Mouse (Mus musculus): ENCODE measurements around the gene Tmem167. TPM values are rescaled to one million over a fixed set of nuclear protein-coding genes. Genes with fewer than 3 reads are reported as not detected.

The Tmem167 gene
- polyA plus RNA-seq, 1 experiment, result 11.5 TPM

DNA sequence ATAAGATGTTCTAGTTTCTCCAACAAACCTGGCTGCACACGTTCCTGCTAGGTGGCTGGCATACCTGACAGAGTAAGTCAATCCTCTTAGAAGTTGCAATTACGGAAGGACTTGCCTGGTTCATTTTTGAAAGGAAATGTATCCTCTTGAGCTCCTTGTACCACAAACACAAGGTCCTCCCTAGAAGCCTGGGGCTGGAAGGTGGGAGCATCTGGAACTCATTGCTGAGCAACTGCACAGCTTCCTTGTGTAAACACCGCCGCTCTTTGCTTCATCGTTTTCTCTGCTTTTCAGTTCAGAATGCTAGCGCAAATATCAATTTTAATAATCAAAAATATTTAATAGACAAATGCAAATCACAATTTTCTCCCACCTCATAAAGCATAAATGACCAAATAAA, 102.9 kb downstream of the Tmem167 start:
- TF ChIP-seq CTCF (IDR thresholded peaks at IDR 0.05; ENCODE audit: borderline replicate concordance, insufficient read depth, low read depth, low read length) (no peak), POLR2A (IDR thresholded peaks at IDR 0.05; ENCODE audit: borderline replicate concordance, insufficient read depth, low read length) (no peak)
- Histone ChIP-seq H3K27ac (ENCODE audit: insufficient read depth, low read length) (no peak overlapping the region), H3K27me3 (ENCODE audit: control insufficient read depth, insufficient read depth, low read length) (no peaks in the 10 kb centered on the region), H3K4me3 (replicated peaks; ENCODE audit: insufficient read depth, low read depth, low read length) (no peak overlapping the region), H3K4me1 (ENCODE audit: control insufficient read depth, insufficient read depth, low read length) (no peaks in the 10 kb centered on the region)
- DNase-seq, result no peak
- 90% methylated on average over 6 of the region's 6 CpGs for WGBS

Other genes starting within 250 kb of the Tmem167 start
- 9.1 and 10.0 TPM in 2 replicates for gene Xrcc4, start 485 bp downstream of the Tmem167 start, polyA plus RNA-seq (2012; rRNA removed)

Data from cerebellum, adult 2 months (tissue).